Mouse (Mus musculus): ENCODE measurements around the gene Ugt1a2. TPM values are rescaled to one million over a fixed set of nuclear protein-coding genes. Genes with fewer than 3 reads are reported as not detected.

The Ugt1a2 gene
- polyA plus RNA-seq, 1 experiment from 2014 or later, result not detected

GRCm38 (mm10) chr1:88225741-88226140 lies 25.3 kb downstream of the Ugt1a2 start:
- Histone ChIP-seq H3K36me3 (replicated peaks; ENCODE audit: insufficient read depth, low read length) (no peaks in the 10 kb centered on the region), H3K4me3 (ENCODE audit: low read depth, low read length) (no peak overlapping the region), H3K9ac (replicated peaks) (no peak overlapping the region), H3K4me2 (ENCODE audit: low read depth, low read length) (no peak overlapping the region), H3K9me3 (ENCODE audit: low read length) (peaks cover 17% of the 10 kb centered on the region), H3K4me1 (ENCODE audit: insufficient read depth) (no peaks in the 10 kb centered on the region), H3K27me3 (ENCODE audit: insufficient read depth, low read length) (no peaks in the 10 kb centered on the region), H3K27ac (ENCODE audit: low read depth) (no peak overlapping the region)
- ATAC-seq, result no peak
- no peak for DNase-seq
- TF ChIP-seq EP300 (IDR thresholded peaks at IDR 0.05; ENCODE audit: low read depth) (no peak), CTCF (IDR thresholded peaks at IDR 0.05; ENCODE audit: low read depth) (no peak)

GRCm38 (mm10) chr1:88226670-88227379 lies 26.4 kb downstream of the Ugt1a2 start, which contains the start of gene Mroh2a:
TSS of gene Mroh2a (plus strand) at chr1:88226986.
- ATAC-seq, result no peak
- WGBS (ENCODE audit: insufficient replicate concordance), result 47% methylated on average over 5 of the region's 5 CpGs
- peak; percentile 33 for DNase-seq

GRCm38 (mm10) chr1:88227482-88227881 lies 27.1 kb downstream of the Ugt1a2 start:
- H3K27ac ChIP-seq (ENCODE audit: low read depth), result no peak overlapping the region
- WGBS (ENCODE audit: insufficient replicate concordance), result 51% methylated on average over 2 of the region's 2 CpGs
- ATAC-seq (no peak), DNase-seq (no peak)
- H3K9me3 ChIP-seq (ENCODE audit: low read length), result peaks cover 14% of the 10 kb centered on the region
- H3K9ac ChIP-seq (replicated peaks), result no peak overlapping the region
- H3K4me3 ChIP-seq (ENCODE audit: low read depth, low read length), result no peak overlapping the region
- H3K36me3 ChIP-seq (replicated peaks; ENCODE audit: insufficient read depth, low read length), result no peaks in the 10 kb centered on the region
- H3K4me1 ChIP-seq (ENCODE audit: insufficient read depth), result no peaks in the 10 kb centered on the region
- TF ChIP-seq EP300 (IDR thresholded peaks at IDR 0.05; ENCODE audit: low read depth), result no peak
- TF ChIP-seq CTCF (IDR thresholded peaks at IDR 0.05; ENCODE audit: low read depth), result no peak
- H3K27me3 ChIP-seq (ENCODE audit: insufficient read depth, low read length), result no peaks in the 10 kb centered on the region
- no peak overlapping the region for H3K4me2 ChIP-seq (ENCODE audit: low read depth, low read length)

More at GRCm38 (mm10) chr1:88226670-88227379, 26.4 kb downstream of the Ugt1a2 start, which contains the start of gene Mroh2a:
- Histone ChIP-seq H3K4me1 (ENCODE audit: insufficient read depth) (no peaks in the 10 kb centered on the region), H3K27ac (ENCODE audit: low read depth) (no peak within 1 kb of the TSS), H3K9me3 (ENCODE audit: low read length) (peaks cover 17% of the 10 kb centered on the region), H3K4me2 (ENCODE audit: low read depth, low read length) (no peak within 1 kb of the TSS), H3K4me3 (ENCODE audit: low read depth, low read length) (no peak within 1 kb of the TSS), H3K27me3 (ENCODE audit: insufficient read depth, low read length) (no peaks in the 10 kb centered on the region), H3K9ac (replicated peaks) (no peak within 1 kb of the TSS), H3K36me3 (replicated peaks; ENCODE audit: insufficient read depth, low read length) (no peaks in the 10 kb centered on the region)
- no peak for TF ChIP-seq CTCF (IDR thresholded peaks at IDR 0.05; ENCODE audit: low read depth)
- TF ChIP-seq EP300 (IDR thresholded peaks at IDR 0.05; ENCODE audit: low read depth), result no peak

- no peak overlapping the region for H3K4me3 ChIP-seq (ENCODE audit: low read depth, low read length)
- WGBS (ENCODE audit: insufficient replicate concordance), result 63% methylated on average over 7 of the region's 7 CpGs
- DNase-seq, result peak; percentile 26
- H3K27me3 ChIP-seq (ENCODE audit: insufficient read depth, low read length), result no peaks in the 10 kb centered on the region
- no peak for ATAC-seq
- no peak for TF ChIP-seq CTCF (IDR thresholded peaks at IDR 0.05; ENCODE audit: low read depth)
- no peak for TF ChIP-seq EP300 (IDR thresholded peaks at IDR 0.05; ENCODE audit: low read depth)
- H3K36me3 ChIP-seq (replicated peaks; ENCODE audit: insufficient read depth, low read length), result no peaks in the 10 kb centered on the region
- H3K27ac ChIP-seq (ENCODE audit: low read depth), result no peak overlapping the region
- H3K9ac ChIP-seq (replicated peaks), result no peak overlapping the region
- no peaks in the 10 kb centered on the region for H3K4me1 ChIP-seq (ENCODE audit: insufficient read depth)
- H3K4me2 ChIP-seq (ENCODE audit: low read depth, low read length), result no peak overlapping the region
- H3K9me3 ChIP-seq (ENCODE audit: low read length), result peaks cover 14% of the 10 kb centered on the region
Measured at GRCm38 (mm10) chr1:88228121-88228520, 27.7 kb downstream of the Ugt1a2 start.

GRCm38 (mm10) chr1:88229566-88229965 lies 29.2 kb downstream of the Ugt1a2 start:
- TF ChIP-seq CTCF (IDR thresholded peaks at IDR 0.05; ENCODE audit: low read depth) (no peak), EP300 (IDR thresholded peaks at IDR 0.05; ENCODE audit: low read depth) (no peak)
- H3K27me3 ChIP-seq (ENCODE audit: insufficient read depth, low read length), result no peaks in the 10 kb centered on the region
- H3K9me3 ChIP-seq (ENCODE audit: low read length), result peaks cover 14% of the 10 kb centered on the region

GRCm38 (mm10) chr1:88229986-88230385 lies 29.6 kb downstream of the Ugt1a2 start:
- WGBS (ENCODE audit: insufficient replicate concordance), result 75% methylated on average over 5 of the region's 5 CpGs
- Histone ChIP-seq H3K36me3 (replicated peaks; ENCODE audit: insufficient read depth, low read length) (no peaks in the 10 kb centered on the region), H3K4me2 (ENCODE audit: low read depth, low read length) (no peak overlapping the region), H3K27ac (ENCODE audit: low read depth) (no peak overlapping the region), H3K9ac (replicated peaks) (no peak overlapping the region), H3K9me3 (ENCODE audit: low read length) (peaks cover 16% of the 10 kb centered on the region), H3K4me1 (ENCODE audit: insufficient read depth) (no peaks in the 10 kb centered on the region), H3K27me3 (ENCODE audit: insufficient read depth, low read length) (no peaks in the 10 kb centered on the region), H3K4me3 (ENCODE audit: low read depth, low read length) (no peak overlapping the region)
- ATAC-seq, result no peak
- DNase-seq, result no peak
- no peak for TF ChIP-seq CTCF (IDR thresholded peaks at IDR 0.05; ENCODE audit: low read depth)
- no peak for TF ChIP-seq EP300 (IDR thresholded peaks at IDR 0.05; ENCODE audit: low read depth)

More at GRCm38 (mm10) chr1:88229566-88229965, 29.2 kb downstream of the Ugt1a2 start:
- Histone ChIP-seq H3K4me1 (ENCODE audit: insufficient read depth) (no peaks in the 10 kb centered on the region), H3K27ac (ENCODE audit: low read depth) (no peak overlapping the region), H3K4me2 (ENCODE audit: low read depth, low read length) (no peak overlapping the region), H3K9ac (replicated peaks) (no peak overlapping the region), H3K4me3 (ENCODE audit: low read depth, low read length) (no peak overlapping the region), H3K36me3 (replicated peaks; ENCODE audit: insufficient read depth, low read length) (no peaks in the 10 kb centered on the region)
- no peak for ATAC-seq
- DNase-seq, result no peak
- WGBS (ENCODE audit: insufficient replicate concordance), result 72% methylated on average over 3 of the region's 3 CpGs

All from liver, postnatal 0 days (tissue).